Mouse (Mus musculus): ENCODE results near the gene Ppm1l.
"Not testable (repeated sequence)": the region's sequence is repeated elsewhere in the genome, so short reads cannot be mapped to it uniquely, and the experiment has no call there.

Ppm1l gene

DNA sequence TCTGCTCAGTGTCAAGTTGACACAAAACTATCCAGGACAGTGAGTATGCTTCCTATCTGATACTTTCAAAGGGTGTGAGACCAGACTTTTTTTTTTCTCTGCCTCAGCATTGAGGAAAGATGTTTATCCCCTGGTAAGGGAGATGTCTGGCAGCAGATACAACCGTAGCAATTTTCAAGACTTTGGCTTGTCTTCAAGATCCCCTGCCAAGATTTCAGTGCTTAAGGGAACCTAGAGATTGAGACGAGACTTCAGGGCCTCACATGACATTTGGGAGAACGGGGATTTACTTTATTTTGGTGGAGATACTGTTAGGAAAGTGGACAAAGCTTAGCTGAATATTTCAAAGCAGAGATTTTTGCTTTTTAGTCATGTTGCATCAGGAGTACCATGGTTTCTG, 106.1 kb downstream of the Ppm1l start:
- TF ChIP-seq CTCF (conservative IDR thresholded peaks at IDR 0.05; ENCODE audit: low read length) (no peak), NANOG (IDR thresholded peaks at IDR 0.05; ENCODE audit: borderline replicate concordance, low read length) (no peak), POU5F1 (IDR thresholded peaks at IDR 0.05; ENCODE audit: borderline replicate concordance, low read length) (no peak)

DNA sequence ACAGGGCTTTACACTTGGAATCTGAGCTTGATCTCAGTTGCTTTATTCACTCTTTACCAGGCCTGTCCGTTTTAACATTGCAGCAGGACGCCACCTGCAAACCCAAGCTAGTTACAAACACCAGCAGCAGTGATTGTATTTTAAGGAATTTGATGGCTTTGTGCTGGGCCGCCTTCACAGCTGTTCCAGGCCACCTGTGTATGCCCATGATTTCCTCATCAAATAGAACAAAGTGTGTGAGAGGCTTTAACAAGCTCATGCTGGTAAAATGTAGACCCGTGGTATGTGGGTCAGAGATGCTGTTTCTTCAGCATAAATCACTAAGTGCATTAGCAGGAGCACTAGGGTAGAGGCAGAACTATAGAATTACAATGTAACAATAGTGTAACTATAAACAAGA, 106.7 kb downstream of the Ppm1l start:
- no peaks in the 10 kb centered on the region for H3K36me3 ChIP-seq (ENCODE audit: insufficient read depth, low read length)
- no peaks in the 10 kb centered on the region for H3K27me3 ChIP-seq (ENCODE audit: insufficient read depth, low read length)
- H3K9me3 ChIP-seq (ENCODE audit: low read length): no peaks in the 10 kb centered on the region
- H3K4me3 ChIP-seq (replicated peaks; ENCODE audit: low read length): no peak overlapping the region
- TF ChIP-seq POU5F1 (IDR thresholded peaks at IDR 0.05; ENCODE audit: borderline replicate concordance, low read length) (no peak), CTCF (conservative IDR thresholded peaks at IDR 0.05; ENCODE audit: low read length) (no peak), NANOG (IDR thresholded peaks at IDR 0.05; ENCODE audit: borderline replicate concordance, low read length) (no peak)
- H3K4me1 ChIP-seq (replicated peaks; ENCODE audit: low read depth, low read length): no peaks in the 10 kb centered on the region

More for the DNA sequence above, 106.1 kb downstream of the Ppm1l start:
- H3K27me3 ChIP-seq (ENCODE audit: insufficient read depth, low read length): no peaks in the 10 kb centered on the region
- no peaks in the 10 kb centered on the region for H3K4me1 ChIP-seq (replicated peaks; ENCODE audit: low read depth, low read length)
- no peak overlapping the region for H3K4me3 ChIP-seq (replicated peaks; ENCODE audit: low read length)
- H3K36me3 ChIP-seq (ENCODE audit: insufficient read depth, low read length): no peaks in the 10 kb centered on the region
- no peaks in the 10 kb centered on the region for H3K9me3 ChIP-seq (ENCODE audit: low read length)

DNA sequence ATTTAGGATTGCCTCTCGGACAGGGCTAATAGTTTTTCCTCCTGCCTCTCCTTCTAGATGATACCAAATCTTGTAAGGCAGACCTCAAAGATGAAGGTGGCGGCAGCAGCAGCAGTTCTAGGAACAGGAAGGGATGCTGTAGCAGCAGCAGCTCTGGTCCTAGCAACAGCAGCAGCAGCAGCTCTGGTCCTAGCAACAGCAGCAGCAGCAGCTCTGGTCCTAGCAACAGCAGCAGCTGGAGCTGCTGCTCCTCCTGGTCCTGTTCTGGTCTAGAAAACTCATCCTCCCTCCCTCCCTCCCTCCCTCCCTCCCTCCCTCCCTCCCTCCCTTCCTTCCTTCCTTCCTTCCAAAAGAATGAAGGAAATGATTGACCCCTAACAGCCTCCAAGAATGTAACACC, 108.1 kb downstream of the Ppm1l start:
- H3K27me3 ChIP-seq (ENCODE audit: insufficient read depth, low read length); H3K4me1 ChIP-seq (replicated peaks; ENCODE audit: low read depth, low read length); H3K36me3 ChIP-seq (ENCODE audit: insufficient read depth, low read length): not testable (repeated sequence)

DNA sequence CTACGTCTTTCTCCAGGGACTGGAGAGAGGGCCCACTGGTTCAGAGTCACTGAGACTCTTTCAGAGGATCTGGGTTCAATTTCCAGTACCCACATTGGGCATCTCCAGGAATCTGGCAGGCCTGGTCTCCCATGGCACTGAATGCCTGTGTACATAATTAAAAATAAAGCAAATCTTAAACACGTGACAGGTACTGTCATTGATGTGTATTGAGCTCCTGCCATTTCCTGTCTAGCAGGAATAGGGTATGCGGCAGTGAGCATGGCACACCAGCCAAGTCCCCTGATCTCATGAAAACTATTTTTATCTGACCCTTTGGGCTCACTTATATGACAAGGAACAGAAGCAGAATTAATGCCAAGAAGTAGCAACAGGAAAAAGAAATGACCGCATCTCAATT, 110.6 kb downstream of the Ppm1l start:
- peaks cover 5% of the 10 kb centered on the region for H3K4me1 ChIP-seq (replicated peaks; ENCODE audit: low read depth, low read length)
- no peaks in the 10 kb centered on the region for H3K9me3 ChIP-seq (ENCODE audit: low read length)
- H3K4me3 ChIP-seq (replicated peaks; ENCODE audit: low read length): no peak overlapping the region
- TF ChIP-seq NANOG (IDR thresholded peaks at IDR 0.05; ENCODE audit: borderline replicate concordance, low read length) (no peak), POU5F1 (IDR thresholded peaks at IDR 0.05; ENCODE audit: borderline replicate concordance, low read length) (no peak), CTCF (conservative IDR thresholded peaks at IDR 0.05; ENCODE audit: low read length) (no peak)
- no peaks in the 10 kb centered on the region for H3K36me3 ChIP-seq (ENCODE audit: insufficient read depth, low read length)
- H3K27me3 ChIP-seq (ENCODE audit: insufficient read depth, low read length): no peaks in the 10 kb centered on the region

More for the DNA sequence above, 108.1 kb downstream of the Ppm1l start:
- H3K9me3 ChIP-seq (ENCODE audit: low read length); H3K4me3 ChIP-seq (replicated peaks; ENCODE audit: low read length): not testable (repeated sequence)

DNA sequence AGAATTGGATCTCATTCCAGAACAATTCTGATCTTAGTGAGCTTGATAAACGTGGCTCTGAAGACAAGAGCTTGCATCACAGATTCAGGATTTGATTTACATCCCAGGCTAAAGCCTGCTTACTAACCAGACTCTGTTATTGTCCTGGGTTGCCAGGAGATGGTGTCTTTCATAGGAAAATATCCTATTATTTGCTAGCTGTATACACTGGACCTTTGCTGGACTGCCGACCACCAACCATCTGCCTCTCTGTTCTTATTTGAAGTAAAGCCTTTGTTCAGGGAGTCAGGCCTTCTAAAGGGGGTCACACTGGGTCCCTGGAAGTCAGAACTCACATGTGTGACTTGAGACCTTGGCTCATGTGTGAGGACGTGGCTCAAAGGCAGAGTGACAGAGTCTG, 111.6 kb downstream of the Ppm1l start:
- Histone ChIP-seq H3K4me3 (replicated peaks; ENCODE audit: low read length) (no peak overlapping the region), H3K4me1 (replicated peaks; ENCODE audit: low read depth, low read length) (peaks cover 5% of the 10 kb centered on the region), H3K27me3 (ENCODE audit: insufficient read depth, low read length) (no peaks in the 10 kb centered on the region), H3K36me3 (ENCODE audit: insufficient read depth, low read length) (no peaks in the 10 kb centered on the region), H3K9me3 (ENCODE audit: low read length) (no peaks in the 10 kb centered on the region)
- no peak for TF ChIP-seq NANOG (IDR thresholded peaks at IDR 0.05; ENCODE audit: borderline replicate concordance, low read length)
- no peak for TF ChIP-seq POU5F1 (IDR thresholded peaks at IDR 0.05; ENCODE audit: borderline replicate concordance, low read length)
- no peak for TF ChIP-seq CTCF (conservative IDR thresholded peaks at IDR 0.05; ENCODE audit: low read length)

DNA sequence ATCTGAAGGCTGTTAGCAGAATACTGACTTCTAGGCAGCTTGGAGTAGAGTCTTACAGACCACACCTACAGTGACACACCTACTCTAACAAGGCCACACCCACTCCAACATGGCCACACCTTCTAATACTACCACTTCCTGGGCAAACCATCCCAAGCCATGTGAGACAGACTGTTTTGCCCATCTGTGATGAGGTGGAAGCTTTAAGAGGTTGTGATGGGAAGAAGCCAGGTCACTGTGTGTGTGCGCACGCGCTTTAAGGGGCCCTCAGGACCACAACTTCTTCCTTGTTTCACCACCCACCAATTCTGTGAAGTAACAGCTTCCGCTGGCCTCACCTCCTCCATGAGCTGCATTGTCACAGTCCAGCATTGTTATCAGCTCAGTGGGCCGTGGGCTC, 112.7 kb downstream of the Ppm1l start:
- no peaks in the 10 kb centered on the region for H3K9me3 ChIP-seq (ENCODE audit: low read length)
- no peak overlapping the region for H3K4me3 ChIP-seq (replicated peaks; ENCODE audit: low read length)
- TF ChIP-seq NANOG (IDR thresholded peaks at IDR 0.05; ENCODE audit: borderline replicate concordance, low read length): no peak
- no peak for TF ChIP-seq POU5F1 (IDR thresholded peaks at IDR 0.05; ENCODE audit: borderline replicate concordance, low read length)
- TF ChIP-seq CTCF (conservative IDR thresholded peaks at IDR 0.05; ENCODE audit: low read length): no peak
- no peaks in the 10 kb centered on the region for H3K36me3 ChIP-seq (ENCODE audit: insufficient read depth, low read length)
- peaks cover 5% of the 10 kb centered on the region for H3K4me1 ChIP-seq (replicated peaks; ENCODE audit: low read depth, low read length)
- no peaks in the 10 kb centered on the region for H3K27me3 ChIP-seq (ENCODE audit: insufficient read depth, low read length)

DNA sequence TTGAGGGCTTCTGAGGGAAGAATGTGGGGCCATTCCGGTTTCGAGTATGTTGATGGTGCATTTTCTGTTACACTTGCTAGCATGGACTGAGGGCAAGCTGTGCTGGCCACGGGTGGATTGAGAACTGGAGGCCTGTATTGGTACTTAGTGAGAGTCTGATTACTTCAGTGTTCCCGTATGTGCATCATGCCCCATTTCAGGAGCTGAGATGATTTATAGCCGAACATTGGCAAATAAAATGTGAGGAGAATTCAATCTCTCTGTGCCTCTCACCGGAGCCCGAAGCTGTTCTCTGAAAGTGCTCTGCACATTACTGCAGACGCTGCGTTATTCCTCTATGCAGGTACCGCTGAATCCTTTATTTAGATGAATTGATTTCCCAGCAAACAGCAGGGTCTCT, 116.9 kb downstream of the Ppm1l start:
- Histone ChIP-seq H3K9me3 (ENCODE audit: low read length) (no peaks in the 10 kb centered on the region; the same call in 1 of the 2 replicates), H3K4me3 (replicated peaks; ENCODE audit: low read length) (no peak overlapping the region), H3K27me3 (ENCODE audit: insufficient read depth, low read length) (no peaks in the 10 kb centered on the region), H3K4me1 (replicated peaks; ENCODE audit: low read depth, low read length) (peaks cover 5% of the 10 kb centered on the region), H3K36me3 (ENCODE audit: insufficient read depth, low read length) (no peaks in the 10 kb centered on the region)
- TF ChIP-seq NANOG (IDR thresholded peaks at IDR 0.05; ENCODE audit: borderline replicate concordance, low read length) (no peak), POU5F1 (IDR thresholded peaks at IDR 0.05; ENCODE audit: borderline replicate concordance, low read length) (no peak), CTCF (conservative IDR thresholded peaks at IDR 0.05; ENCODE audit: low read length) (no peak)

DNA sequence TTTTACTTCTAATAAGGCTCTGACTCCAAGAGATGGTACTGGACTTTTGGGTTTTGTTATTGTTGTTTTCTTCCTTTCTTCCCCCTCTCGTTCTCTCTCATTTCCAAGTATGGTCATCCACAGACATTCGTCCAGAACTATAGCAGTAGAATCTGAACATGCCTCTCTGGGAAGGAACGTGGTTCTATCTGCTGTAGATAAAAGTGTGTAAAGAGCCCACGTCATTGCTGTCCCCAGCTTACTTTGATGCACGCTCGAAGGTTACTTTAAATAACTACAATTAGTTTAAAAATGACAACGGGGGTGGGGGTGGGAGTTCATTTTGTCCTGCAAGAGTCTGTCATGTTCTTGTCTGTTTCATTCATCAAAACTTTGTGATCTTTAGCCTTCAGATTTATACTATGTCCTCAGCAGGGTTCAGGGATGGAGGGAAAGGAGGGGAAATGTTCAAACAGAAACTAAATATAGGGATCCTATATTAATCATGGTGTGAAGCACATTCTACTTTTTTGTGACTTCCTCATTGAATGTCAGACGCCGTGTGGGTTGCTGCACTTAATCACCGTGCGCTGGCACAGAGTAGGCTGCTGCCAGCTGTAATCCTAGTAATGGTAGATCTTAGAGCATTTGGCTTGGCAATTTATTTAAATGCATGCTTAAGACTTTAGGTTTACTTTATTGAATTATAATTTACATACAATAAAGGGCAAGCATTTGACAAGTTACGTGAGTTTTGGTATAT, 122.3 kb downstream of the Ppm1l start:
- Histone ChIP-seq H3K4me1 (replicated peaks; ENCODE audit: low read depth, low read length) (no peaks in the 10 kb centered on the region), H3K36me3 (ENCODE audit: insufficient read depth, low read length) (no peaks in the 10 kb centered on the region), H3K27me3 (ENCODE audit: insufficient read depth, low read length) (no peaks in the 10 kb centered on the region), H3K4me3 (replicated peaks; ENCODE audit: low read length) (no peak overlapping the region), H3K9me3 (ENCODE audit: low read length) (no peaks in the 10 kb centered on the region; the same call in 1 of the 2 replicates)
- TF ChIP-seq NANOG (IDR thresholded peaks at IDR 0.05; ENCODE audit: borderline replicate concordance, low read length) (no peak), CTCF (conservative IDR thresholded peaks at IDR 0.05; ENCODE audit: low read length) (no peak), POU5F1 (IDR thresholded peaks at IDR 0.05; ENCODE audit: borderline replicate concordance, low read length) (no peak)

DNA sequence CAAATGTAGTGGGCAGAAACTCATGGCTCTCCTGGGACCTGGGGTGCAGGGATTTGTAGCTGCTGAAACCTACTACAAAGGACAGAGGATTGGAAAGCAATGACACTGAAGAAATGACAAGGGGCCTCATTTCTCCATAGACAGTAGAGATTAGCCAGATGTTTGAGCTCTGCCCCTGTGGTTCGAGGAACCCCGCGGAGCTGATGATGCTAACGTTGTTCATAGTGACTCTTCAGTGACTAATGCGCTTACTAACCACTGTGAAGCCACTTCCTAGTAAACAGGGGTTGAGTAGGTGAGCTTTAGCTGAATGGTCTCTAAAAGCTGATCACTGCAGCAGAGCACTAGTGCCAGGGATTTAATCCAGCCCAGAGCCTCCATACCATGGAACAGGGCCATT, 124.1 kb downstream of the Ppm1l start:
- no peaks in the 10 kb centered on the region; the same call in 1 of the 2 replicates for H3K9me3 ChIP-seq (ENCODE audit: low read length)
- no peak for TF ChIP-seq NANOG (IDR thresholded peaks at IDR 0.05; ENCODE audit: borderline replicate concordance, low read length)
- TF ChIP-seq CTCF (conservative IDR thresholded peaks at IDR 0.05; ENCODE audit: low read length): no peak
- TF ChIP-seq POU5F1 (IDR thresholded peaks at IDR 0.05; ENCODE audit: borderline replicate concordance, low read length): no peak
- no peaks in the 10 kb centered on the region for H3K27me3 ChIP-seq (ENCODE audit: insufficient read depth, low read length)
- H3K36me3 ChIP-seq (ENCODE audit: insufficient read depth, low read length): no peaks in the 10 kb centered on the region
- H3K4me1 ChIP-seq (replicated peaks; ENCODE audit: low read depth, low read length): no peaks in the 10 kb centered on the region
- H3K4me3 ChIP-seq (replicated peaks; ENCODE audit: low read length): no peak overlapping the region
